In genomic region chr9:98650547-98650946, GRCm38 (mm10) we compare ENCODE assay signal across 22 mouse cellular contexts. TPM values are rescaled to one million over a fixed set of nuclear protein-coding genes. Genes with fewer than 3 reads are reported as not detected.
DNase-seq lines count a peak whose midpoint lies in the region; ATAC-seq lines count a peak whose summit lies in the region.
"Had no signal": no experiment of that assay in that cellular context is flagged by ENCODE, and none has a peak within 500 bp of the region (broad histone marks: within the 10 kb centered on the region; RNA-seq: fewer than 3 reads in every experiment).

No protein-coding gene starts in this region.

- H3K27ac ChIP-seq in limb, embryonic 11.5 days (replicated peaks; ENCODE audit: low read depth, low read length): no peak overlapping the region
- H3K27ac ChIP-seq in limb, embryonic 10.5 days: no peak overlapping the region
- 0 out of 2 replicates have a peak overlapping the region, but pooled peaks have one; percentile 25 for H3K27ac ChIP-seq in embryonic facial prominence, embryonic 10.5 days (replicated peaks)
- no peak overlapping the region for H3K27ac ChIP-seq in embryonic facial prominence, embryonic 11.5 days (replicated peaks; ENCODE audit: low read depth, low read length)
- H3K27ac ChIP-seq in limb, embryonic 15.5 days: no peak overlapping the region

- no peak for ATAC-seq in limb, embryonic 11.5 days (ENCODE audit: insufficient number of reproducible peaks, low FRiP score, low TSS enrichment, low read depth)
- ATAC-seq in embryonic facial prominence, embryonic 11.5 days (replicated peaks; ENCODE audit: insufficient number of reproducible peaks, low FRiP score, low TSS enrichment, low read depth): no peak
- 0 out of 2 replicates have a peak, but pooled peaks have one; percentile 21 for ATAC-seq in limb, embryonic 15.5 days (ENCODE audit: insufficient number of reproducible peaks, low FRiP score, low TSS enrichment, low read depth)
- ATAC-seq: activated CD4-positive, CD25-positive, alpha-beta regulatory T cell, adult 4 months; CD4-positive, CD25-positive, alpha-beta regulatory T cell, adult 4 months; Patski had no signal

- 27% methylated on average over 8 of the region's 8 CpGs for WGBS in limb, embryonic 11.5 days
- 53% methylated on average over 8 of the region's 8 CpGs for WGBS in limb, embryonic 10.5 days
- 49% methylated on average over 8 of the region's 8 CpGs for WGBS in embryonic facial prominence, embryonic 10.5 days
- 41% methylated on average over 8 of the region's 8 CpGs for WGBS in embryonic facial prominence, embryonic 11.5 days
- 46% methylated on average over 8 of the region's 8 CpGs for WGBS in limb, embryonic 15.5 days

- no peaks in the 10 kb centered on the region for H3K36me3 ChIP-seq in limb, embryonic 11.5 days (ENCODE audit: control insufficient read depth, insufficient read depth, low read length)
- no peaks in the 10 kb centered on the region for H3K36me3 ChIP-seq in limb, embryonic 10.5 days
- H3K36me3 ChIP-seq in embryonic facial prominence, embryonic 10.5 days (replicated peaks): no peaks in the 10 kb centered on the region
- H3K36me3 ChIP-seq in embryonic facial prominence, embryonic 11.5 days (replicated peaks; ENCODE audit: control insufficient read depth, insufficient read depth, low read depth, low read length): no peaks in the 10 kb centered on the region
- no peaks in the 10 kb centered on the region for H3K36me3 ChIP-seq in limb, embryonic 15.5 days
- H3K36me3 ChIP-seq: G1E had no signal

- 0 out of 2 replicates have a peak, but pooled peaks cover 2% of the 10 kb centered on the region for H3K27me3 ChIP-seq in limb, embryonic 11.5 days (ENCODE audit: control insufficient read depth, insufficient read depth, low read length)
- peaks cover 12% of the 10 kb centered on the region; the same call in 1 of the 2 replicates for H3K27me3 ChIP-seq in limb, embryonic 10.5 days (ENCODE audit: low read depth, poor library complexity, severe bottlenecking)
- peaks cover 36% of the 10 kb centered on the region; the same call in 1 of the 2 replicates for H3K27me3 ChIP-seq in embryonic facial prominence, embryonic 10.5 days (replicated peaks; ENCODE audit: low read depth, poor library complexity, severe bottlenecking)
- H3K27me3 ChIP-seq in embryonic facial prominence, embryonic 11.5 days (ENCODE audit: control insufficient read depth, insufficient read depth, low read length): no peaks in the 10 kb centered on the region; the same call in 1 of the 2 replicates
- no peaks in the 10 kb centered on the region for H3K27me3 ChIP-seq in limb, embryonic 15.5 days

- peaks cover 5% of the 10 kb centered on the region for H3K4me1 ChIP-seq in limb, embryonic 11.5 days (ENCODE audit: control insufficient read depth, insufficient read depth, low read length)
- peaks cover 27% of the 10 kb centered on the region for H3K4me1 ChIP-seq in limb, embryonic 10.5 days
- H3K4me1 ChIP-seq in embryonic facial prominence, embryonic 10.5 days: peaks cover 39% of the 10 kb centered on the region
- H3K4me1 ChIP-seq in embryonic facial prominence, embryonic 11.5 days (ENCODE audit: control insufficient read depth, insufficient read depth, low read length): no peaks in the 10 kb centered on the region
- H3K4me1 ChIP-seq in limb, embryonic 15.5 days: no peaks in the 10 kb centered on the region

- H3K4me2 ChIP-seq in limb, embryonic 11.5 days (ENCODE audit: low read depth, severe bottlenecking): no peak overlapping the region
- no peak overlapping the region for H3K4me2 ChIP-seq in embryonic facial prominence, embryonic 11.5 days (ENCODE audit: low read depth, low read length)
- no peak overlapping the region for H3K4me2 ChIP-seq in limb, embryonic 15.5 days

- H3K4me3 ChIP-seq in limb, embryonic 11.5 days (ENCODE audit: low read depth, low read length): no peak overlapping the region
- H3K4me3 ChIP-seq in limb, embryonic 10.5 days: no peak overlapping the region
- no peak overlapping the region for H3K4me3 ChIP-seq in embryonic facial prominence, embryonic 10.5 days
- H3K4me3 ChIP-seq in embryonic facial prominence, embryonic 11.5 days (ENCODE audit: low read depth, low read length): no peak overlapping the region
- no peak overlapping the region for H3K4me3 ChIP-seq in limb, embryonic 15.5 days

- no peak overlapping the region for H3K9ac ChIP-seq in limb, embryonic 11.5 days (ENCODE audit: low read length)
- H3K9ac ChIP-seq in embryonic facial prominence, embryonic 11.5 days (replicated peaks; ENCODE audit: low read length): no peak overlapping the region
- H3K9ac ChIP-seq in limb, embryonic 15.5 days: no peak overlapping the region

- H3K9me3 ChIP-seq in limb, embryonic 11.5 days (ENCODE audit: control insufficient read depth, low read length): no peaks in the 10 kb centered on the region
- no peaks in the 10 kb centered on the region for H3K9me3 ChIP-seq in limb, embryonic 10.5 days (replicated peaks)
- H3K9me3 ChIP-seq in embryonic facial prominence, embryonic 10.5 days: no peaks in the 10 kb centered on the region
- no peaks in the 10 kb centered on the region for H3K9me3 ChIP-seq in embryonic facial prominence, embryonic 11.5 days (replicated peaks; ENCODE audit: control insufficient read depth, low read length)
- no peaks in the 10 kb centered on the region for H3K9me3 ChIP-seq in limb, embryonic 15.5 days

- DNase-seq in limb, embryonic 11.5 days (ENCODE audit: low spot score): peak; percentile 39
- DNase-seq in limb, embryonic 10.5 days (ENCODE audit: low spot score): no peak
- DNase-seq in embryonic facial prominence, embryonic 10.5 days (ENCODE audit: low spot score): peak; percentile 57
- DNase-seq in embryonic facial prominence, embryonic 11.5 days (ENCODE audit: low spot score): peak; percentile 57
- DNase-seq in ovary, adult 18-20 months (ENCODE audit: low spot score): no peak
- DNase-seq in adrenal gland, postnatal 4 days (ENCODE audit: low spot score in 2 of 2): no peak
- DNase-seq in embryo, embryonic 9.5 days (ENCODE audit: extremely low spot score): no peak
- DNase-seq: adrenal gland, adult 2 months; adrenal gland, adult 8-10 months; adrenal gland, postnatal 10 days; adrenal gland, postnatal 14 days; adrenal gland, postnatal 25 days; adrenal gland, postnatal 36 days; B cell, adult 2 months; cerebellum, adult 11 months; cerebellum, adult 11-12 months; cerebellum, adult 18-20 months had no signal

RNA-seq across cellular contexts. Expression of gene Mrps22, which starts 49.1 kb away (rescaled TPM):
- 76.2 and 82.3 TPM in 2 replicates for polyA plus RNA-seq in limb, embryonic 11.5 days (2014; fragmentation: Nextera tagmentation; extraction: Ambion mirVana)
- polyA plus RNA-seq in limb, embryonic 10.5 days (2016; fragmentation: Nextera tagmentation; extraction: Ambion mirVana): 81.9 and 93.1 TPM in 2 replicates
- 80.0 and 82.5 TPM in 2 replicates for polyA plus RNA-seq in embryonic facial prominence, embryonic 10.5 days (2016; fragmentation: Nextera tagmentation; extraction: Ambion mirVana)
- polyA plus RNA-seq in embryonic facial prominence, embryonic 11.5 days (2014; fragmentation: Nextera tagmentation; extraction: Ambion mirVana): 77.6 and 85.7 TPM in 2 replicates
- polyA plus RNA-seq in limb, embryonic 15.5 days (2015; fragmentation: Nextera tagmentation; extraction: Ambion mirVana): 51.3 and 52.5 TPM in 2 replicates
- 10 to 100 TPM; 48.5 to 56.7 TPM for total RNA-seq in adrenal gland, postnatal 4 days (2021)

Comparison
In these comparisons a context has a peak if more than half of its experiments do, and no peak if none do; other contexts are left out.
1. DNase-seq: peak in limb, embryonic 11.5 days (single experiment), embryonic facial prominence, embryonic 10.5 days (single experiment) and embryonic facial prominence, embryonic 11.5 days (single experiment); none in limb, embryonic 10.5 days (single experiment), ovary, adult 18-20 months (single experiment), adrenal gland, postnatal 4 days (0 of 2) and embryo, embryonic 9.5 days (single experiment).